Mouse (Mus musculus) myocyte (in vitro differentiated cells): ENCODE measurements around the gene Pir.

Experiments
- MYOG ChIP-seq, 3 experiments: IDR thresholded peaks; one replicate each; pipeline ENCODE4 v1.6.1; 2011; ENCODE audit warnings: control low read depth in 2 of 3, low read depth in 2 of 3, mild to moderate bottlenecking in 2 of 3; ENCODE audit not compliant: insufficient read length in 2 of 3, control insufficient read depth in 1 of 3, insufficient read depth in 1 of 3
- USF1 ChIP-seq: IDR thresholded peaks from one replicate; pipeline ENCODE4 v1.6.1; 2011; ENCODE audit warnings: low read depth, mild to moderate bottlenecking, control low read depth, moderate library complexity

- no peak for TF ChIP-seq MYOG (IDR thresholded peaks at IDR 0.05; ENCODE audit: control insufficient read depth in 1 of 3, insufficient read depth in 1 of 3, insufficient read length in 2 of 3, low read depth in 2 of 3)
- TF ChIP-seq USF1, result no peak
These were observed 124.9 kb downstream of the Pir start for GRCm38 (mm10) chrX:164394091-164394490.
